Mouse (Mus musculus) testis, adult 2 months (tissue): Measurements from ENCODE around the gene Coq8b.

Experiments used
- CTCF ChIP-seq: fragments of 200-500 bp; IDR thresholded peaks from 2 replicates; pipeline ENCODE4 v1.5.1; 2012; ENCODE audit warnings: low read depth, mild to moderate bottlenecking, inconsistent platforms, low read length, moderate library complexity; ENCODE audit not compliant: control insufficient read depth, insufficient read depth, insufficient replicate concordance
- POLR2A ChIP-seq: fragments of 200-500 bp; IDR thresholded peaks from 2 replicates; pipeline ENCODE4 v1.6.1; 2012; ENCODE audit warnings: low read depth, mild to moderate bottlenecking, inconsistent platforms, low read length, moderate library complexity; ENCODE audit not compliant: control insufficient read depth

DNA sequence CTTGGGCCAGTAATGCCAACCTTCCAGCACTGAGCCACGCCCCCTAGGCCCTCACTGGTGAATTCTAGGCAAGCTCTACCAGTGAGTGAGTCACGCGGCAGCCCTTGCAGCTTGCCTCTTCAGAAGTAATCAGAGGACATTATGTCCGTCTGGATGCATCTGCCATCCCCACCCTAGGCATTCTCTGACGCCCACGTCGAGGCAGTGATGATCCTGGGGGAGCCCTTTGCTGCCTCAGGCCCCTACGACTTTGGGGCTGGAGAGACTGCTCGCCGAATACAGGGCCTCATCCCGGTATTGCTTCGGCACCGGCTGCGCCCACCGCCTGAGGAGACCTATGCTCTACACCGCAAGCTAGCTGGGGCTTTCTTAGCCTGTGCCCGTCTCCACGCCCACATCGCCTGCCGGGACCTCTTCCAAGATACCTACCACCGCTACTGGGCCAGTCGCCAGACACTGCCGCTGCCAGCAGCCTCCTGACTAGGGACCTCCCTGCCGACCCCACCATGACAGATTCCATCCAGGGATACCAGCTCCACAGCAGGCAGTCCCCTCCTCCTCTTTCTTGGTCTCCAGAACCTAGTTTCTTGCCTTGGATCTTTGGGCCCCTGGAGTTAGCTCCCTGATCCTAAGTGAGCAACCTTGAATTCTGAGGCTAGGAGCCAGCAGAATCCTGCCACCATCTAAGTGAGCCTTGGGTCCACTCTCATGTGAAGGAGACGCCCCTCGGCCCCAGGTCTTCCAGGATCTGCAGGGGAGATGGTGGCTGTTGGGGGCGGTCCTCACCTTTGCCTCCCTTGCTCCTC, 24.4 kb downstream of the Coq8b start:
- TF ChIP-seq POLR2A (no peak), CTCF (no peak)
